Mouse (Mus musculus): ENCODE results near the gene Nrm. TPM values are rescaled to one million over a fixed set of nuclear protein-coding genes. Genes with fewer than 3 reads are reported as not detected.

Gene Nrm
- polyA plus RNA-seq, 1 experiment from 2014 or later = 53.7 TPM

GRCm38 (mm10) chr17:35866281-35866831 lies 5.2 kb downstream of the Nrm start:
- peak; percentile 18 for DNase-seq (ENCODE audit: low spot score)

GRCm38 (mm10) chr17:35866911-35867890 lies 6.1 kb downstream of the Nrm start:
- peak; percentile 28 for DNase-seq (ENCODE audit: low spot score)

DNA sequence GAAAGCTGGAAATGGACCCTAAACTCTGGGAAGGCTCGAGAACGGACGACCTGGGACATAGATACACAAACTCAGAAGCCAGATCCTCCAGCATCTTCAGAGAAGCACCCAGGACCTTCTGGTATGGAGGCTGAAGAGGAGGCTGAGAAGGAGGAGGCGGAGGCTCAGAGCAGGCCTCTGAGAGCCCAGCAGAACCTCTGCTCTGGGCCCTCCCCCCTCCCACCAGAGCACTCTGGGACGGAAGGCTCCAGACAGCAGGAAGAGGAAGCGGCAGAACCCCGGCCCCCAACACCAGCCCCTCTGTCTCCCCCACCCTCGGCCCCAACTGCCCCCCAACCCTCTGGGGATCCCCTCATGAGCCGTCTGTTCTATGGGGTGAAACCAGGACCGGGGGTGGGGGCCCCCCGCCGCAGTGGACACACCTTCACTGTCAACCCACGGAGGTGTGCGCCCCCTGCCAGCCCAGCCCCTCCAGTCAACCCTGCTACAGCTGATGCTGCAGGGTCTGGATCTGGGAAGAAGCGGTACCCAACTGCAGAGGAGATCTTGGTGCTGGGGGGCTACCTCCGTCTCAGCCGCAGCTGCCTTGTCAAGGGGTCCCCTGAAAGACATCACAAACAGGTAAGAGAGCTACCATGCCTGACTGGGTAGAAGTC lies 7.2 kb downstream of the Nrm start:
- DNase-seq (ENCODE audit: low spot score) = peak; percentile 67

DNA sequence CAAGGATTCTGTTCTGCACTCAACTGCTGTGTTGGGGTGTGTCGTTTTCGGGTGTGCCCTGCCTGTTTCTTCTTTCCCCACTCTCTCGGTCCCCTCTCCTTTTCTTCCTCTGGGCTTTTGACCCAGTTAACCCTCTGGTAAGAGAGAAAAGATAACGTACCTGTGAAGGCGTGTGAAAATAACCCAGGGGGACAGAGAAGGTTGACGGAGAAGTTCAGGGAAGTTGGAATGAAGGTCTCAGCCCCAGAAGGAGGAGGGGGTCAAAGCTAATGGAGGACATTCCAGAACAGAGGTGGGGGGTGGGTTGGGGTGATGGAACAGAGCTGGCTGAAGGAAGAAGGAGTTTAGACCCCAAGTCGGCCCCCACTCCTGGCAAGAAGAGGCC lies 7.8 kb downstream of the Nrm start:
- DNase-seq (ENCODE audit: low spot score) = no peak

DNA sequence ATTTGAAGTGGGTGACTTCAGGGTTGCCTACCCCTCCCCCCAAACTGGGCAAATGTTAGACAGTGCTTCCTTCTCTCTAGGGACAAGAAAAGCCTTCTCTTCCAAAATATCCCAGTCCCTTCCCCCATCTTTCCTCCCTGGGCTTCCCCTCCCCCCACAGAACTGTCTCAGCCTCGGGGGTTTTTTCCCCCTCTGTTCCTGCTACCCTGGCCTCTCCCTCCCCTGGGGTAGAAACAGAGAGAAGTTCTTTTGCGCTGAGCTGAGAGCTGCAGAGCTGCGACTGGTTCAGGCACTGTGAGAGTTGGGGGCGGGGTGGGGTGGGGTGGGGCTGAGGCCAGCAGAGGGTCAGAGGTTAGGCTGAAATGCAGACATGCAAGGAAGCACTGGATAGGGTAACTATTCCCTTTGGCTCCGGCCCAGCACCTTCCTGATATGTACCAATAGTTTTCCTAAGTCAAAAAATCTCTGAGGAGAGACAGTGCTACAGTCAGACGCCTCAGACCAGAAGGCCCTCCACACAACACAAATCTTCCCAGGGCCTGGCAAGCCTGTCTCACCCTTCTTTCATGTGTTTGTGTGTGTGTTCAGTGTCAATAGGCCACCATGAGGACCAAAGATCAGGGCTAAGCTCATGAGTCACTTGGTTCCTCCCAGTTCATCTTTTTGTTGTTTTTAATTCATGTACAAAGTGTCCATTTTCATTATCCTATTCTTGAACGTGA lies 8.4 kb downstream of the Nrm start:
- DNase-seq (ENCODE audit: low spot score) = peak; percentile 34

DNA sequence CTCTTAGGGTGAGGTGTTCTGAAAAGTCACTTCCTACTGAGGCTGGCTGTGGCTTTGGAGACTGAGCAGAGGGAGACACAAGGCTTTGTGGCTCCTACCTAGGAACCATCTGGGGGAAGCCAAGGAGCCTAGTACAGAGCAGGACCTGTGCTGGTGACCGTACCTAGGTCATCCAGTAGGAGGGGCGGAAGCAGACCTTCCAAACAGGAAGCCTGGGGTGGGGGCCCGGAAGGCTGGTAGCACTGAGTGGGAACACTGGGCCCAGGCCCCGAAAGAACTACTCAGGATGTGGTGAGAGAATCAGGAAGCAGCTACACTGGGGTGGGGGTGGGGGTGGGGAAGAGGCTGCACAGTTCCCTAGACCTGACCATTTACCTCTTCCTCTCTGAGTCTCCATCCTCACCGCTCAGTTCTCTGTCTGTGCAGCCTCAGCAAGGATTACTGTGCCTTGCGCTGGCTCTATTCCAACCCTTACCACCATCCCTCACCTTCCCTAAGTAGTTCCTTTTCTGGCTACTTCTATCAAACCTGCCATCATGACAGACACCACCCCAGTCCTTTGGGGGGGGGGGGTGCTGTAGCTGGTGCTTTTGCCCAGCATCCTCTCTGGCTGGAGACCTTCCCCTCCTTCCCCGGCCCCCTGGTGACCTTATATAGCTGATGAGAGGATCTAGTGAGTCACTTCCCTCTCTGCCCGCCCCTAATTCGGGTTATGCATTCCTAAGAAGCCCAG lies 9.2 kb downstream of the Nrm start:
- peak; percentile 88 for DNase-seq (ENCODE audit: low spot score)

DNA sequence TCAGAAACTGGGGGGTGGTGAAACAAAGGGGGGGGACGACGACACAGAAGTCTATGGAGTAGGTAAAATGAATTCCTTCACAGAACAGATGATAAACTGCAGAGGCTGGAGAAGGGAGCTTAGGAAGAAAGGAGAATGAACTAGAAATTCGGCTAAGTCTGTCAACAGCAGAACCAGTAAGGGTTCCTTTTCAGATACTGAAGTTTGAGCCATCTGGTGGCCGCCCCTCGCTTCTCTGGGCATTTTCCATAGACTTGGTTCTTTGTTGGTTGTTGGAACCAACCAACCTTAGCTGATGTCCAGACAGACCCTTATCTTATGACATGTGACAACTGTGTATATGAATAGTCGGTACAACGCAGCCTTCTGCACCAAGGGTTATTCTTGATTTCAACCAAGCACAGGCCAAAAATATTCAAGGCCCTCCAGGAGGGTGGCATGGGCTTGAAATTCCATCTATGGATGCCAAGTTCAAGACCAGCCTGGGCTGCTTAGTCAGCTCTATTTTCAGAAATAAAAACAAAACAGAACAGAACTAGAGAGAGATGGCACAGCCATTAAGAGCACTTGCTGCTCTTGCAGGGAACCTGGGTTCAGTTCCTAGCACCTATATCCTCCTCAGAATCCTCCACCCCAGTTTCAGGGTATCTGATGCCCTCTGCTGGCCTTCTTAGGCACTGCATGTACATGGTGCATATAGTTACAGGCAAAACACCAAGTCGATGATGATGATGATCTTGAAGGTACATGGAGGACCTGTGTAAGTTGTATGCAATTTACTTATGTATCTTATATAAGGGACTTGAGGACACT lies 10.0 kb downstream of the Nrm start:
- DNase-seq (ENCODE audit: low spot score) = peak; percentile 65

DNA sequence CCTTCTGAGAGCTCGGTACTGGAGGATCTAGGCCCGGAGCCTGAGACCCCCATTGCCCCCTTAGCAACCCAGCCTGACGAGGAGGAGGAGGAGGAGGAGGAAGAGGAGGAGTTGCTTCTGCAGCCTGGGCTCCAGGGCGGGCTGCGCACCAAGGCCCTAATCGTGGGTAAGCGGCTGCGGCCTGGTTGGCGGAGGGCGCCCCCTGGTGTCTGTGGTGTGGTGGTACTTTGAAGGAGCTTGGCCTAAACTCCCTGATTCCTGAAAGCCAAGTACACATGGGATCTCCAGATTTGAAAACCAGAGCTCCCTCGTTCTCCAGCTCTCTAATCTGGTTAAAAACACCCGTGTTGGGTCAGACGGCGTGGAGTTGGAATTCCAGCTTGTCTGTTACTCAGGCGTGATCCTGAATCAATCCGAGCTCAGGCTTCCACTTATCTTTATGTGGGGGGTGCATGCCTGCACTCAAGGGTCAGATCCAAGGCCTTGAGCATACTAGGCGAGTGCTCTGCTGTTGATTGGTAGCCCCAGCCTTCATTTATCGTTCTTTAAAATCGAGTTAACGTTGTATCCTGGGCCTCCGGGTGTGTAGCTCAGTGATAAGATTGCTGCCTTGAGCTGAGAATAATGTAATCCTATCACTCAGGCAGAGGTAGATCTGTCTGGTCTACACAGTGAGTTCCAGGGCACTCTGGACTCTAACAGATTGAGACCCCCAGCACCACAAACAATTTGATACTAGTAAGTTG lies 12.8 kb downstream of the Nrm start:
- DNase-seq (ENCODE audit: low spot score) = peak; percentile 85

DNA sequence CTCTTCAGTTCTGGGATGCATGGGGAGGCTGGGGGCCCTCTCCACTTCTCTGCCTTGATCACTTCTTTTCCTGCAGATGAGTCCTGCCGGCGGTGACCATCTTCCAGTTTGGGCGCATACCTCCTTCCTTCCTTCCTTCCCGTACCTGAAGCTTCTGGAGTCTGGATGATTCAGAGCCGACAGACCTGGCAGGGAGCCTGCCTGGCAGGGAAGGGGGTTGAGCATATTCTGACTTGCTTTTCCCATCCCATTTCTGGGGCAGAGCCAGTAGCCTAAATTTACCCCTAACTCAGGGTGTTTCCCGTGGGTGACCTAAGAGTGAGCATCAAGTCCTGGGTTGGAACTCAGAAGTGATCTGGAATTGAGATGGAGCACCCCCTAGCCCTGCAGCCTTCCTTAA lies 13.6 kb downstream of the Nrm start:
- DNase-seq (ENCODE audit: low spot score) = no peak

GRCm38 (mm10) chr17:35879245-35880057 lies 18.3 kb downstream of the Nrm start, which contains the start of gene Dhx16:
TSS of gene Dhx16 (plus strand) at chr17:35879819.
- peak; percentile 97 for DNase-seq (ENCODE audit: low spot score)

- DNase-seq (ENCODE audit: low spot score) = no peak
Measured at GRCm38 (mm10) chr17:35882924-35883323, 21.8 kb downstream of the Nrm start.

GRCm38 (mm10) chr17:35883777-35884176 lies 22.7 kb downstream of the Nrm start:
- DNase-seq (ENCODE audit: low spot score) = no peak

DNA sequence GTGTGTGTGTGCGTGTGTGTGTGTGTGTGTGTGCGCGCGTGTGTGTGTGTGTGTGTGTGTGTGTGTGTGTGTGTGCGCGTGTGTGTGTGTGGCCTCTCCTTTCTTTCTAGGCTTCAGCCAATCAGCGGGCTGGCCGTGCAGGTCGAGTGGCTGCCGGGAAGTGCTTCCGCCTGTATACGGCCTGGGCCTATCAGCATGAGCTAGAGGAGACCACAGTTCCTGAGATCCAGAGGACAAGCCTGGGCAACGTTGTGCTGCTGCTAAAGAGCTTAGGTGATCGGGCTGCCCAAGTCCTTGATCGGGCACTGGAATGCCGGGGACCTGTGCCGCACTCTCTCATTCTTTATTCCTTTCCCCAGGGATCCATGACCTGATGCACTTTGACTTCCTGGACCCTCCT lies 26.6 kb downstream of the Nrm start:
- no peak for DNase-seq (ENCODE audit: low spot score)

GRCm38 (mm10) chr17:35896781-35897643 lies 35.9 kb downstream of the Nrm start, which contains the start of gene 2310061I04Rik:
TSS of gene 2310061I04Rik (minus strand) at chr17:35897431.
- DNase-seq (ENCODE audit: low spot score) = peak; percentile 96

GRCm38 (mm10) chr17:35897644-35898573 lies 36.8 kb downstream of the Nrm start:
- peak; percentile 52 for DNase-seq (ENCODE audit: low spot score)

DNA sequence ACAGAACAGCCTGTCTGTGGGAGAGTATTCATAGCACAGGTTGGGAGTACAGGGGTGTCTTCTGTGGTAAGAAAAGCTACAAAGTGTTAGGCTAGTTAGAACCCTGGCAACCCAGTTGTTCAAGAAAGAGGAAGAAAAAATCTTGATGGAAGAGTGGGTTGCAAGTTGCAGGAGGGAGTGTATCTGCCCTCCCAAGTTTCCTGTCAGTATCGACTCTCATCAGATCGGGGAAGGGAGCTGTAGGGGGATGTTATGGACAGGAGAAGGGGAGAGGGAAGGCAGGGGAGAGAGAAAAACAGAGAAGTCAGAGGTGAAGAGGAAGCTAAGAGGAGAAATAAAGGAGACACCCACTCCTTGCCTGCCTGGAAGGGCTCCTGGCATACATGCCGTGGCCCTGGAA lies 39.5 kb downstream of the Nrm start:
- no peak for DNase-seq (ENCODE audit: low spot score)

All from thymus, postnatal 0 days (tissue).